Mouse (Mus musculus): ENCODE results near the gene Uxs1.

DNA sequence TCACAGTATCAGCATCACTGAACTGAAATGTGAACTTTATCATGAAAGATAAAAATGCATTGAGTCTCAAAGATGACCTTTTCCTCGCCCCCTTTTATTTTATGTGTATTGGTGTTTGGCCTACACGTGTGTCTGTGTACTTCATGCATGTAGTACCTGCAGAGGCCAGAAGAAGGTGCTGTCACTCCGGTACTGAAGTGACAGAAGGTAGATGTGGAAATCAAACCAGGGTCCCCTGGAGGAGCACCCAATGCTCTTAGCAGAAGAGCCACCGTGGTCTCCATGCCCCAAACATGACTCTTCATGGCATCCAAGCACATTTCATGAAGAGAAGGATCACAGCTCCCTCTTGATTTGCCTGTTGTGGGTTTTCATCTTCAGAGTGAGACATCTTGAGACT lies 95.5 kb downstream of the Uxs1 start:
- TF ChIP-seq CTCF (IDR thresholded peaks at IDR 0.05; ENCODE audit: low read depth) (peak; percentile 45), EP300 (IDR thresholded peaks at IDR 0.05; ENCODE audit: low read depth) (no peak)

All from liver, embryonic 14.5 days (tissue).